Mouse (Mus musculus) mesoderm, embryonic 11.5 days (tissue): ENCODE data around the gene Myl12a.

Experiments
- DNase-seq: peaks from one replicate; pipeline ENCODE4 v3.0.0-alpha.2; 2012; ENCODE audit warnings: low read depth, low spot score

Gene Myl12a

GRCm38 (mm10) chr17:71002744-71003094 lies at the start of gene Myl12a:
Myl12a (minus strand) TSS chr17:71002878.
- DNase-seq, result no peak

- DNase-seq, result no peak
These were observed 46.6 kb upstream of the Myl12a start for GRCm38 (mm10) chr17:71049292-71049691.

GRCm38 (mm10) chr17:71046856-71047255 lies 44.2 kb upstream of the Myl12a start:
- no peak for DNase-seq

GRCm38 (mm10) chr17:71045591-71045990 lies 42.9 kb upstream of the Myl12a start:
- no peak for DNase-seq

GRCm38 (mm10) chr17:71042645-71043044 lies 40.0 kb upstream of the Myl12a start:
- no peak for DNase-seq

- DNase-seq, result no peak
These were observed 37.9 kb upstream of the Myl12a start for GRCm38 (mm10) chr17:71040582-71040880.

GRCm38 (mm10) chr17:71039851-71040581 lies 37.3 kb upstream of the Myl12a start:
- peak; percentile 82 for DNase-seq

GRCm38 (mm10) chr17:71038812-71039211 lies 36.1 kb upstream of the Myl12a start:
- peak; percentile 25 for DNase-seq

GRCm38 (mm10) chr17:71037188-71037587 lies 34.5 kb upstream of the Myl12a start:
- DNase-seq, result no peak

- DNase-seq, result no peak
These were observed 31.8 kb upstream of the Myl12a start for GRCm38 (mm10) chr17:71034472-71034871.

GRCm38 (mm10) chr17:71032719-71033118 lies 30.0 kb upstream of the Myl12a start:
- no peak for DNase-seq

- DNase-seq, result no peak
These were observed 24.5 kb upstream of the Myl12a start for GRCm38 (mm10) chr17:71027186-71027585.

- DNase-seq, result no peak
These were observed 23.2 kb upstream of the Myl12a start for GRCm38 (mm10) chr17:71025922-71026321.

GRCm38 (mm10) chr17:71024071-71024470 lies 21.4 kb upstream of the Myl12a start:
- DNase-seq, result no peak

GRCm38 (mm10) chr17:71022841-71023240 lies 20.2 kb upstream of the Myl12a start:
- DNase-seq, result no peak

- no peak for DNase-seq
These were observed 17.2 kb upstream of the Myl12a start for GRCm38 (mm10) chr17:71019860-71020259.

- DNase-seq, result no peak
These were observed 16.6 kb upstream of the Myl12a start for GRCm38 (mm10) chr17:71019309-71019655.

GRCm38 (mm10) chr17:71018616-71019308 lies 16.1 kb upstream of the Myl12a start:
- no peak for DNase-seq

- DNase-seq, result no peak
These were observed 15.5 kb upstream of the Myl12a start for GRCm38 (mm10) chr17:71018151-71018550.

- no peak for DNase-seq
These were observed 14.8 kb upstream of the Myl12a start for GRCm38 (mm10) chr17:71017457-71017998.

GRCm38 (mm10) chr17:71014911-71015310 lies 12.2 kb upstream of the Myl12a start:
- no peak for DNase-seq

- no peak for DNase-seq
These were observed 10.4 kb upstream of the Myl12a start for GRCm38 (mm10) chr17:71013105-71013504.

GRCm38 (mm10) chr17:71011931-71012662 lies 9.4 kb upstream of the Myl12a start:
- no peak for DNase-seq
